Mouse (Mus musculus) stomach, postnatal 0 days (tissue): Measurements from ENCODE around the gene Abcg1. TPM values are rescaled to one million over a fixed set of nuclear protein-coding genes. Genes with fewer than 3 reads are reported as not detected.

Experiments
- ATAC-seq: fragments of 200-750 bp; cut with Nextera tagmentation; 2 replicates; pipeline ENCODE4 v1.8.0; 2017; ENCODE audit not compliant: low FRiP score, low TSS enrichment
- DNase-seq: peaks from one replicate; pipeline ENCODE4 v3.0.0-alpha.2; 2016; ENCODE audit warnings: low spot score
- H3K27ac ChIP-seq: fragments of 300-500 bp; sonication (generic); replicated peaks from 2 replicates; pipeline ENCODE4 v1.5.1; 2014; ENCODE audit warnings: mild to moderate bottlenecking, control low read depth
- H3K27me3 ChIP-seq: fragments of 300-500 bp; sonication (generic); 2 replicates; pipeline ENCODE4 v1.6.1; 2014; ENCODE audit warnings: low read length; ENCODE audit not compliant: control insufficient read depth, insufficient read depth
- H3K36me3 ChIP-seq: fragments of 300-500 bp; sonication (generic); 2 replicates; pipeline ENCODE4 v1.6.1; 2014; ENCODE audit warnings: low read length, mixed read lengths; ENCODE audit not compliant: control insufficient read depth, insufficient read depth
- H3K4me1 ChIP-seq: fragments of 300-500 bp; sonication (generic); replicated peaks from 2 replicates; pipeline ENCODE4 v1.6.1; 2014; ENCODE audit warnings: antibody characterized with exemption; ENCODE audit not compliant: control insufficient read depth, insufficient read depth
- H3K4me2 ChIP-seq: fragments of 300-500 bp; sonication (generic); replicated peaks from 2 replicates; pipeline ENCODE4 v1.6.1; 2014; ENCODE audit warnings: low read depth, mild to moderate bottlenecking, control low read depth, moderate library complexity
- H3K4me3 ChIP-seq: fragments of 300-500 bp; sonication (generic); 2 replicates; pipeline ENCODE4 v1.5.1; 2014; ENCODE audit warnings: low read depth, low read length, control low read depth
- H3K9ac ChIP-seq: fragments of 300-500 bp; sonication (generic); 2 replicates; pipeline ENCODE4 v1.6.1; 2014; ENCODE audit warnings: mild to moderate bottlenecking, low read length, control low read depth, mixed read lengths
- H3K9me3 ChIP-seq: fragments of 300-500 bp; sonication (generic); 2 replicates; pipeline ENCODE4 v1.6.1; 2016; ENCODE audit warnings: low read length; ENCODE audit not compliant: control insufficient read depth
- CTCF ChIP-seq: IDR thresholded peaks from 2 replicates; pipeline ENCODE4 v1.5.1; 2016; ENCODE audit warnings: antibody characterized with exemption, low read depth, mild to moderate bottlenecking, moderate library complexity
- EP300 ChIP-seq: optimal IDR thresholded peaks from 2 replicates; pipeline ENCODE3; 2016; ENCODE audit warnings: antibody characterized with exemption
- WGBS: fragments of 180-500 bp; shearing (Covaris S2); extraction: QIAGEN DNeasy Blood & Tissue Kit; methylation state at CpG from one replicate; pipeline ENCODE4 v1.1.7; 2014; 5-methylcytosine and 5-hydroxymethylcytosine counted together
- polyA plus RNA-seq: library from polyadenylated mRNA; unstranded; fragments of >200 nt; fragmentation: Nextera tagmentation; extraction: Ambion mirVana; gene quantifications from 2 replicates; pipeline ENCODE4 v1.2.1, GENCODE M21; 2015

Abcg1 gene
- polyA plus RNA-seq, 1 experiment from 2014 or later: 11.1 TPM

DNA sequence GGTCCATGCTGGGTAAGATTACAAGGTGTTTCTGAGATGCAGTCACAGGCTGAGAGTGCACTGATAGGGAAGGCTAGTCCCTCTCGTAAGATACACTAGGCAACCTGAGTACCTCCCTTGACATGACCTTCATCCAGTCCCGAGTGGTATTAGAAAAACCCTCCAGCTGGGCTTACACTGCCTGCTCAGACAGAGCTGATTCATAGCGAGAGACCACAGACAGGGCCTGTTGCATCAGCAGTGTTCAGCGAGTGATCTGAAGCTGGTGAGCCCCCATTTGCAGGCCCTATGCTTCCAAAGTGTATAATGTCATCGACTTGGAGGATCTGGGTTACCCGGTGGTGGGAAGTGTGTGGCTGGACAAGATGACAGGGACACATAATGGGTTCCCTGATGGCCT is 107.7 kb downstream of the Abcg1 start, which contains the start of gene Tff1:
Gene Tff1, minus strand, starts transcription at position 151 of the 400 bp plus-strand sequence.
- H3K27ac ChIP-seq: peak within 1 kb of the TSS; percentile 79
- DNase-seq: no peak
- no peaks in the 10 kb centered on the region for H3K36me3 ChIP-seq
- TF ChIP-seq CTCF (no peak), EP300 (no peak)
- H3K4me3 ChIP-seq: peak within 1 kb of the TSS; percentile 18
- no peaks in the 10 kb centered on the region for H3K27me3 ChIP-seq
- H3K4me2 ChIP-seq: peak within 1 kb of the TSS; percentile 29; the same call in 1 of the 2 replicates
- H3K4me1 ChIP-seq: no peaks in the 10 kb centered on the region
- peak; percentile 45 for ATAC-seq
- no peaks in the 10 kb centered on the region for H3K9me3 ChIP-seq
- WGBS: 73% methylated on average over 6 of the region's 6 CpGs
- peak within 1 kb of the TSS; percentile 41; the same call in 1 of the 2 replicates for H3K9ac ChIP-seq

Other genes starting within 250 kb of the Abcg1 start
- 0.13 and 0.18 TPM in 2 replicates for gene Glp1r, start 155.9 kb upstream of the Abcg1 start, polyA plus RNA-seq
- not detected in 2 replicates for gene Umodl1, start 103.0 kb upstream of the Abcg1 start, polyA plus RNA-seq
- gene Tff3, start 72.0 kb downstream of the Abcg1 start, polyA plus RNA-seq: 8.3 and 10.5 TPM in 2 replicates
- 866 and 948 TPM in 2 replicates for gene Tff2, start 86.6 kb downstream of the Abcg1 start, polyA plus RNA-seq
- gene Tff1, start 107.6 kb downstream of the Abcg1 start, polyA plus RNA-seq: 9,478 and 9,587 TPM in 2 replicates
- gene Tmprss3, start 141.3 kb downstream of the Abcg1 start, polyA plus RNA-seq: 0.39 TPM in 2 replicates
- 0.13 and 0.18 TPM in 2 replicates for gene Ubash3a, start 150.2 kb downstream of the Abcg1 start, polyA plus RNA-seq
- 0.87 and 0.99 TPM in 2 replicates for gene Rsph1, start 219.7 kb downstream of the Abcg1 start, polyA plus RNA-seq
- 14.7 and 16.6 TPM in 2 replicates for gene Slc37a1, start 229.1 kb downstream of the Abcg1 start, polyA plus RNA-seq